Mouse (Mus musculus) ES-E14 (cell line): ENCODE results near the gene Fanca. TPM values are rescaled to one million over a fixed set of nuclear protein-coding genes. Genes with fewer than 3 reads are reported as not detected.

Experiments
- DNase-seq: peaks from one replicate; pipeline ENCODE4 v3.0.0-alpha.2; 2013; ENCODE audit warnings: low read depth, low spot score
- H3K27ac ChIP-seq: 2 replicates; pipeline ENCODE4 v1.5.1; 2012; ENCODE audit warnings: low read depth, mild to moderate bottlenecking, low read length, moderate library complexity, mixed read lengths; ENCODE audit not compliant: poor library complexity, insufficient read depth, severe bottlenecking
- H3K36me3 ChIP-seq: 2 replicates; pipeline ENCODE4 v1.6.1; 2012; ENCODE audit warnings: mild to moderate bottlenecking, low read length, moderate library complexity, mixed read lengths; ENCODE audit not compliant: control insufficient read depth, poor library complexity, insufficient read depth, severe bottlenecking
- H3K4me1 ChIP-seq, 2 experiments: fragments of 150-350 bp in 1 of 2; sonication (generic) in 1 of 2; 2 replicates each; pipeline ENCODE4 v1.6.1; 2012; ENCODE audit warnings: low read length in 2 of 2, mild to moderate bottlenecking in 1 of 2, mixed read lengths in 1 of 2; ENCODE audit not compliant: control insufficient read depth in 2 of 2, insufficient read depth in 2 of 2, poor library complexity in 1 of 2
- H3K4me3 ChIP-seq, 2 experiments: fragments of 150-350 bp in 1 of 2; sonication (generic) in 1 of 2; 2 replicates each; pipeline ENCODE4 v1.5.1; 2012; ENCODE audit warnings: low read length in 2 of 2, low read depth in 1 of 2, mild to moderate bottlenecking in 1 of 2, mixed read lengths in 1 of 2; ENCODE audit not compliant: insufficient read depth in 1 of 2, poor library complexity in 1 of 2, severe bottlenecking in 1 of 2
- H3K9ac ChIP-seq: 2 replicates; pipeline ENCODE4 v1.6.1; 2012; ENCODE audit warnings: low read depth, mild to moderate bottlenecking, low read length, mixed read lengths; ENCODE audit not compliant: poor library complexity, insufficient read depth, severe bottlenecking
- H3K9me3 ChIP-seq: fragments of 150-350 bp; sonication (generic); 2 replicates; pipeline ENCODE4 v1.6.1; 2012; ENCODE audit warnings: low read depth, mild to moderate bottlenecking, low read length; ENCODE audit not compliant: control insufficient read depth, insufficient read depth
- CHD2 ChIP-seq: IDR thresholded peaks from 2 replicates; pipeline ENCODE4 v1.6.1; 2014; ENCODE audit warnings: mild to moderate bottlenecking, low read depth, low read length, inconsistent platforms
- HCFC1 ChIP-seq: IDR thresholded peaks from 2 replicates; pipeline ENCODE4 v1.6.1; 2012; ENCODE audit warnings: low read length, inconsistent platforms, borderline replicate concordance; ENCODE audit not compliant: insufficient read depth
- MAFK ChIP-seq: IDR thresholded peaks from 2 replicates; pipeline ENCODE4 v1.6.1; 2014; ENCODE audit warnings: mild to moderate bottlenecking, low read depth, low read length, inconsistent platforms; ENCODE audit not compliant: insufficient read depth
- ZC3H11A ChIP-seq: IDR thresholded peaks from 2 replicates; pipeline ENCODE4 v1.6.1; 2012; ENCODE audit warnings: low read depth, mild to moderate bottlenecking, inconsistent platforms, low read length, borderline replicate concordance
- ZNF384 ChIP-seq: IDR thresholded peaks from 2 replicates; pipeline ENCODE4 v1.6.1; 2012; ENCODE audit warnings: low read depth, low read length, inconsistent platforms
- in situ Hi-C, 2 experiments: fragments of 600-800 bp; cut with MboI; formaldehyde crosslinking; loops; one replicate each; pipeline ENCODE4 v1.15.1; 2025; ENCODE audit warnings: low sequenced_read_pairs in 2 of 2, inconsistent platforms in 1 of 2; ENCODE audit not compliant: unreplicated experiment in 2 of 2
- total RNA-seq: library from RNA; depleted of rRNA; stranded (reverse); fragments of 300-350 nt; gene quantifications from 2 replicates; pipeline ENCODE4 v1.2.3, GENCODE M21; 2012

The Fanca gene
- total RNA-seq, 1 experiment: 31.7 TPM

GRCm38 (mm10) chr8:123341040-123342015 is 23.0 kb upstream of the Fanca start:
- Histone ChIP-seq H3K9ac (peak overlapping the region; percentile 16; the same call in 1 of the 2 replicates), H3K27ac (peak overlapping the region; percentile 73), H3K36me3 (no peaks in the 10 kb centered on the region), H3K4me1 (peaks cover 5 to 19% of the 10 kb centered on the region in 2 experiments; a peak in 3 of 4 replicates), H3K9me3 (no peaks in the 10 kb centered on the region), H3K4me3 (peak overlapping the region; percentile 27 to 49)
- DNase-seq: no peak
- TF ChIP-seq ZNF384: no peak
- no peak for TF ChIP-seq MAFK
- TF ChIP-seq CHD2: no peak
- no peak for TF ChIP-seq HCFC1
- no peak for TF ChIP-seq ZC3H11A
- in situ Hi-C loops: no loop called here

- H3K36me3 ChIP-seq: no peaks in the 10 kb centered on the region
- peak; percentile 78 for DNase-seq
- in situ Hi-C loops: no loop called here
- no peaks in the 10 kb centered on the region for H3K9me3 ChIP-seq
- peak overlapping the region; percentile 65; the same call in 1 of the 2 replicates for H3K27ac ChIP-seq
- no peak for TF ChIP-seq MAFK
- no peak for TF ChIP-seq CHD2
- no peak for TF ChIP-seq HCFC1
- no peak for TF ChIP-seq ZC3H11A
- TF ChIP-seq ZNF384: no peak
- no peak overlapping the region for H3K9ac ChIP-seq
- H3K4me3 ChIP-seq: no peak overlapping the region
- H3K4me1 ChIP-seq: peaks cover 7 to 22% of the 10 kb centered on the region in 2 experiments; a peak in 3 of 4 replicates
Measured at GRCm38 (mm10) chr8:123340071-123340470, 21.7 kb upstream of the Fanca start.

GRCm38 (mm10) chr8:123337475-123337874 is 19.1 kb upstream of the Fanca start:
- Histone ChIP-seq H3K9ac (no peak overlapping the region), H3K36me3 (no peaks in the 10 kb centered on the region), H3K9me3 (no peaks in the 10 kb centered on the region), H3K4me1 (peaks cover 7 to 19% of the 10 kb centered on the region in 2 experiments; a peak in 3 of 4 replicates), H3K4me3 (no peak overlapping the region), H3K27ac (no peak overlapping the region)
- no peak for DNase-seq
- in situ Hi-C loops: no loop called here
- TF ChIP-seq CHD2 (no peak), MAFK (no peak), HCFC1 (no peak), ZC3H11A (no peak), ZNF384 (no peak)

- H3K4me3 ChIP-seq: peak overlapping the region; percentile 28 to 70; a peak in 2 of 4 replicates
- peak overlapping the region; percentile 68; the same call in 1 of the 2 replicates for H3K27ac ChIP-seq
- no peak for DNase-seq
- in situ Hi-C loops: no loop called here
- TF ChIP-seq ZC3H11A: no peak
- no peak for TF ChIP-seq HCFC1
- no peak for TF ChIP-seq ZNF384
- no peak for TF ChIP-seq MAFK
- TF ChIP-seq CHD2: no peak
- no peak overlapping the region for H3K9ac ChIP-seq
- H3K36me3 ChIP-seq: no peaks in the 10 kb centered on the region
- no peaks in the 10 kb centered on the region for H3K9me3 ChIP-seq
- peaks cover 7 to 22% of the 10 kb centered on the region in 2 experiments; a peak in 3 of 4 replicates for H3K4me1 ChIP-seq
Measured at GRCm38 (mm10) chr8:123334467-123334866, 16.1 kb upstream of the Fanca start.
